Mouse (Mus musculus) bone marrow macrophage, adult 2 months (primary cell): ENCODE results near the gene Spsb1.

Experiments used
- CTCF ChIP-seq: IDR thresholded peaks from 2 replicates; pipeline ENCODE4 v1.5.1; 2012; ENCODE audit warnings: low read depth, mild to moderate bottlenecking, low read length, moderate library complexity
- POLR2A ChIP-seq: IDR thresholded peaks from 2 replicates; pipeline ENCODE4 v1.6.1; 2012; ENCODE audit warnings: mild to moderate bottlenecking, low read depth, low read length, borderline replicate concordance

DNA sequence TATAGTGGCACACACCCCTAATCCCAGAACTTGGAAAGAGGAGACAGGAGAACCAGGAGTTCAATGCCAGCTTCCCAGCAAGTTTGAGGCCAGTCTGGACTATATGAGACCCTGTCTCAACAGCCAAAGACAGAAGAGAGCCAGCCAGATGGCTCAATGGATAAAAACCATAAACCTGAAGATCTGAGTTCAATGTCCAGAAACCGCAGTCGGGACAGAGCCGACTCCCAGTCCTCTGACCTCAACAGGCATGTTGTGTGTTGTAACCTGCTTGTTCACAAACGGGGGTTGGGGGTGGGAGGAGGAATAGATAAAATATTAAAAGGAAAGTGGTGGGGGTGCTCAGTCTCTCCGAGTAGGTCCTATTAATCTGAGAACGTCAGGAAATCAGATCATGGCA is 10.4 kb upstream of the Spsb1 start:
- TF ChIP-seq POLR2A (no peak), CTCF (no peak)
